8 mouse cellular contexts compared by ENCODE assay signal in genomic region chr9:15495281-15495680, GRCm38 (mm10). TPM values are rescaled to one million over a fixed set of nuclear protein-coding genes. Genes with fewer than 3 reads are reported as not detected.
A peak's percentile ranks its signal among the peaks of the same experiment; 100 is the strongest.
DNase-seq lines count a peak whose midpoint lies in the region; ATAC-seq and TF ChIP-seq lines count a peak whose summit lies in the region.
"Not testable (repeated sequence)": the region's sequence is repeated elsewhere in the genome, so short reads cannot be mapped to it uniquely, and the experiment has no call there.
"Had no signal": no experiment of that assay in that cellular context is flagged by ENCODE, and none has a peak within 500 bp of the region (broad histone marks: within the 10 kb centered on the region; RNA-seq: fewer than 3 reads in every experiment).

No protein-coding gene starts in this region.

- peak overlapping the region; percentile 90; the same call in 1 of the 2 replicates for H3K4me3 ChIP-seq in brown adipose tissue, adult 24 weeks (ENCODE audit: insufficient read depth, low read depth, low read length)
- H3K4me3 ChIP-seq in gastrocnemius, adult 2 months, result peak overlapping the region; percentile 95
- H3K4me3 ChIP-seq in hindbrain, postnatal 0 days (ENCODE audit: low read length); kidney, embryonic 16.5 days (ENCODE audit: low read length); left cerebral cortex, adult 2 months; lung, embryonic 15.5 days; stomach, postnatal 0 days (ENCODE audit: low read depth, low read length): not testable (repeated sequence)

- not testable (repeated sequence) for H3K9ac ChIP-seq in hindbrain, postnatal 0 days (replicated peaks; ENCODE audit: low read length); kidney, embryonic 16.5 days (replicated peaks; ENCODE audit: low read length); lung, embryonic 15.5 days; stomach, postnatal 0 days (ENCODE audit: low read length)

- TF ChIP-seq CTCF in gastrocnemius, adult 2 months (IDR thresholded peaks at IDR 0.05), result not testable (repeated sequence)
- peak; percentile 21 for TF ChIP-seq CTCF in hindbrain, postnatal 0 days (IDR thresholded peaks at IDR 0.05; ENCODE audit: low read depth)
- peak; percentile 8 for TF ChIP-seq CTCF in left cerebral cortex, adult 2 months (IDR thresholded peaks at IDR 0.05)
- 0 out of 2 replicates have a peak, but pooled peaks have one; percentile 14 for TF ChIP-seq CTCF in stomach, postnatal 0 days (IDR thresholded peaks at IDR 0.05; ENCODE audit: low read depth)

- not testable (repeated sequence) for H3K4me2 ChIP-seq in hindbrain, postnatal 0 days (ENCODE audit: low read depth, low read length); stomach, postnatal 0 days (replicated peaks; ENCODE audit: low read depth)
- H3K4me2 ChIP-seq in kidney, embryonic 16.5 days (replicated peaks; ENCODE audit: low read depth, low read length), result peak overlapping the region; percentile 82; the same call in 1 of the 2 replicates
- H3K4me2 ChIP-seq in lung, embryonic 15.5 days, result 0 out of 2 replicates have a peak overlapping the region, but pooled peaks have one; percentile 93

- not testable (repeated sequence) for DNase-seq in gastrocnemius, adult 2 months; hindbrain, postnatal 0 days (ENCODE audit: low spot score); left cerebral cortex, adult 2 months (ENCODE audit: extremely low spot score in 1 of 2, low spot score in 2 of 2); stomach, postnatal 0 days (ENCODE audit: low spot score)

- H3K27ac ChIP-seq in brown adipose tissue, adult 24 weeks (replicated peaks; ENCODE audit: low read depth, low read length); hindbrain, postnatal 0 days; left cerebral cortex, adult 2 months; lung, embryonic 15.5 days; stomach, postnatal 0 days (replicated peaks): not testable (repeated sequence)
- peak overlapping the region; percentile 90 for H3K27ac ChIP-seq in gastrocnemius, adult 2 months
- H3K27ac ChIP-seq in kidney, embryonic 16.5 days (ENCODE audit: low read length), result peak overlapping the region; percentile 85; the same call in 1 of the 2 replicates

- peaks cover 35% of the 10 kb centered on the region for H3K4me1 ChIP-seq in brown adipose tissue, adult 24 weeks (ENCODE audit: control insufficient read depth, insufficient read depth, insufficient read length, low read length)
- not testable (repeated sequence) for H3K4me1 ChIP-seq in hindbrain, postnatal 0 days (ENCODE audit: insufficient read depth, low read length); stomach, postnatal 0 days (replicated peaks; ENCODE audit: control insufficient read depth, insufficient read depth)
- H3K4me1 ChIP-seq in kidney, embryonic 16.5 days (ENCODE audit: insufficient read depth, low read length), result peaks cover 65% of the 10 kb centered on the region
- peaks cover 38% of the 10 kb centered on the region for H3K4me1 ChIP-seq in lung, embryonic 15.5 days

- H3K9me3 ChIP-seq in hindbrain, postnatal 0 days (ENCODE audit: low read length); kidney, embryonic 16.5 days (ENCODE audit: low read length); lung, embryonic 15.5 days; stomach, postnatal 0 days (ENCODE audit: control insufficient read depth, low read length): not testable (repeated sequence)

- 86% methylated on average over 2 of the region's 2 CpGs for WGBS in hindbrain, postnatal 0 days
- 90% methylated on average over 2 of the region's 2 CpGs for WGBS in kidney, embryonic 16.5 days
- 88% methylated on average over 2 of the region's 2 CpGs for WGBS in lung, embryonic 15.5 days
- WGBS in stomach, postnatal 0 days, result 100% methylated on average over 2 of the region's 2 CpGs

- H3K36me3 ChIP-seq in hindbrain, postnatal 0 days (ENCODE audit: insufficient read depth, low read length); kidney, embryonic 16.5 days (ENCODE audit: insufficient read depth, low read length); lung, embryonic 15.5 days; stomach, postnatal 0 days (ENCODE audit: control insufficient read depth, insufficient read depth, low read length): not testable (repeated sequence)

- intact Hi-C loops in gastrocnemius, adult 2 months (cut with DNase I), result loop anchor here (10.0 kb wide), 1 partner anchor 390 kb away; no protein-coding TSS in a partner anchor
- intact Hi-C loops in left cerebral cortex, adult 2 months (cut with DNase I), result not testable (repeated sequence)

- not testable (repeated sequence) for TF ChIP-seq EP300 in stomach, postnatal 0 days (optimal IDR thresholded peaks at IDR 0.05)

- H3K27me3 ChIP-seq in hindbrain, postnatal 0 days (ENCODE audit: insufficient read depth, low read length); kidney, embryonic 16.5 days (ENCODE audit: insufficient read depth, low read length); lung, embryonic 15.5 days; stomach, postnatal 0 days (ENCODE audit: control insufficient read depth, insufficient read depth, low read length): not testable (repeated sequence)

- ATAC-seq in hindbrain, postnatal 0 days; kidney, embryonic 16.5 days (ENCODE audit: low FRiP score, low TSS enrichment); lung, embryonic 15.5 days (ENCODE audit: borderline replicate concordance, extremely low read depth, low FRiP score, low TSS enrichment); stomach, postnatal 0 days (ENCODE audit: low FRiP score, low TSS enrichment): not testable (repeated sequence)

RNA-seq across cellular contexts. Expression of gene Smco4, which starts 2.0 kb away (rescaled TPM):
- 14.5 and 22.4 TPM in 2 replicates for polyA plus RNA-seq in brown adipose tissue, adult 24 weeks (2012; ENCODE audit: insufficient read depth, insufficient read length, missing spikeins)
- total RNA-seq in gastrocnemius, adult 2 months (2021), result 10 to 100 TPM in 1 of 2 experiments, 1 to 10 TPM in 1; 6.8 to 15.0 TPM
- 3.6 and 6.1 TPM in 2 replicates for total RNA-seq in hindbrain, postnatal 0 days (2014; rRNA removed)
- 0.60 and 1.3 TPM in 2 replicates for polyA plus RNA-seq in hindbrain, postnatal 0 days (2015; fragmentation: Nextera tagmentation; extraction: Ambion mirVana)
- polyA plus RNA-seq in kidney, embryonic 16.5 days (2015; fragmentation: Nextera tagmentation; extraction: Ambion mirVana), result 3.7 and 4.4 TPM in 2 replicates
- 1 to 10 TPM; 3.0 to 4.4 TPM for total RNA-seq in left cerebral cortex, adult 2 months (2021)
- 2.7 and 3.9 TPM in 2 replicates for polyA plus RNA-seq in lung, embryonic 15.5 days (2015; fragmentation: Nextera tagmentation; extraction: Ambion mirVana)
- polyA plus RNA-seq in stomach, postnatal 0 days (2015; fragmentation: Nextera tagmentation; extraction: Ambion mirVana), result 1.4 and 1.9 TPM in 2 replicates
- polyA plus RNA-seq: G1E had no signal
